Mouse (Mus musculus) CD4-positive naive resting alpha-beta T cell, adult 57 days (primary cell): ENCODE measurements around the gene Slit3. TPM values are rescaled to one million over a fixed set of nuclear protein-coding genes. Genes with fewer than 3 reads are reported as not detected.

Experiments
- total RNA-seq: library from RNA; stranded (reverse); gene quantifications from one replicate; pipeline ENCODE4 v1.2.4, GENCODE M21; 2023

Slit3 gene
- total RNA-seq: not detected

GRCm38 (mm10) chr11:35120894-35121610 is at the start of gene Slit3:
TSS of gene Slit3 (plus strand) at chr11:35121224.

